Comparison of ENCODE assay signal across 39 mouse cellular contexts in the genomic region with DNA sequence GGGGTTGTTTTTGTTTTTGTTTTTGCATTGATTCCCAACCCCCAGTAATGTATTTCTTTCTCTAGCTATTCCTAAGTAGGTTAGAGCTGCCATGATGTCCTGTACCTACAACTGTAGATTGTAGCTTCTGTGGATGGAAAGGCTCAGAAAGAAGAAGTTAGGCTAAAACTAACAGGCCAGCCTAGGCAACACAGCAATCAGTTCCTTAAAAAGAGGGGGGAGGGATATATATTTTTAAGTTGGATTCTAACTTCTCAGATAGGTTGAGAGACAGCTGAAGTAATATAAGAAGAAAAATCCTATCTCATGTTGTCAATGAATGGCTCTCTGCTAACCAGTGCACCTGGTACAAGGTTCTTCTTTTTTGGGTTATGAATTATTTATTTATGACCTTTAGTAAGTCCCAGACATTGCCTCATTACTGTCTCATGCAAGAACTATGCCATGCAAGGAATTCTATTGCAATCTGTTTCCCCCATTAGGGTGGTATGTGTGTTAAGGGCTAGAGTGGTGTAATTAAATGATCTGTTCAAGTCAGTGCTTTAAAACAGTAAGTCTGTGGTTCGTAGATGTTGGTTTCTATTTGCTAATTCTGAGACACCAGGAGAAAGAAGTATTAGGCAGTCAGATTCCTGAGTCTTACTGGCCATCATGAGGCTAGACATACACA. TPM values are rescaled to one million over a fixed set of nuclear protein-coding genes. Genes with fewer than 3 reads are reported as not detected.
DNase-seq lines count a peak whose midpoint lies in the region; ATAC-seq and TF ChIP-seq lines count a peak whose summit lies in the region.
"Had no signal": no experiment of that assay in that cellular context is flagged by ENCODE, and none has a peak within 500 bp of the region (broad histone marks: within the 10 kb centered on the region; RNA-seq: fewer than 3 reads in every experiment).

No protein-coding gene starts in this region.

- no peak for TF ChIP-seq CTCF in MEL (IDR thresholded peaks at IDR 0.05 in 2 of 3, conservative IDR thresholded peaks at IDR 0.05 in 1 of 3; ENCODE audit: control insufficient read depth in 1 of 3, insufficient read depth in 1 of 3, low read depth in 2 of 3, low read length in 3 of 3, poor library complexity in 1 of 3, severe bottlenecking in 1 of 3)

- H3K27ac ChIP-seq in MEL (ENCODE audit: control insufficient read depth, low read depth, low read length) = no peak overlapping the region
- H3K27ac ChIP-seq: forebrain, embryonic 12.5 days; heart, embryonic 10.5 days; heart, embryonic 15.5 days; hindbrain, embryonic 12.5 days; kidney, embryonic 15.5 days; layer of hippocampus, adult 2 months; liver, embryonic 12.5 days; macrophage; midbrain, embryonic 10.5 days; midbrain, embryonic 15.5 days; neural tube, embryonic 12.5 days had no signal

- no peaks in the 10 kb centered on the region for H3K9me3 ChIP-seq in MEL (replicated peaks; ENCODE audit: insufficient read depth, low read length)
- H3K9me3 ChIP-seq: forebrain, embryonic 12.5 days; heart, embryonic 10.5 days; heart, embryonic 15.5 days; hindbrain, embryonic 12.5 days; kidney, embryonic 15.5 days; liver, embryonic 12.5 days; midbrain, embryonic 10.5 days; midbrain, embryonic 15.5 days; neural tube, embryonic 12.5 days had no signal

- H3K4me2 ChIP-seq in myocyte (ENCODE audit: low read depth) = peak overlapping the region; percentile 72
- H3K4me2 ChIP-seq: forebrain, embryonic 12.5 days; heart, embryonic 15.5 days; hindbrain, embryonic 12.5 days; kidney, embryonic 15.5 days; liver, embryonic 12.5 days; midbrain, embryonic 15.5 days; neural tube, embryonic 12.5 days had no signal

- H3K9ac ChIP-seq in MEL (ENCODE audit: control insufficient read depth, low read depth, low read length, poor library complexity, severe bottlenecking) = no peak overlapping the region
- H3K9ac ChIP-seq: forebrain, embryonic 12.5 days; forebrain, postnatal 0 days; heart, embryonic 15.5 days; hindbrain, embryonic 12.5 days; kidney, embryonic 15.5 days; liver, embryonic 12.5 days; liver, postnatal 0 days; midbrain, embryonic 15.5 days; neural tube, embryonic 12.5 days had no signal

- no peaks in the 10 kb centered on the region for H3K4me1 ChIP-seq in MEL (ENCODE audit: control insufficient read depth in 1 of 2, insufficient read depth in 2 of 2, low read length in 2 of 2)
- H3K4me1 ChIP-seq: forebrain, embryonic 12.5 days; heart, embryonic 15.5 days; hindbrain, embryonic 12.5 days; kidney, embryonic 15.5 days; liver, embryonic 12.5 days; midbrain, embryonic 10.5 days; midbrain, embryonic 15.5 days; neural tube, embryonic 12.5 days had no signal

- TF ChIP-seq EP300 in MEL (IDR thresholded peaks at IDR 0.05; ENCODE audit: low read depth in 1 of 2, low read length in 2 of 2) = no peak

- H3K27me3 ChIP-seq in MEL (ENCODE audit: control insufficient read depth in 1 of 2, insufficient read depth in 2 of 2, low read length in 2 of 2) (no peaks in the 10 kb centered on the region), myocyte (ENCODE audit: control insufficient read depth, insufficient read depth, insufficient read length) (no peaks in the 10 kb centered on the region)
- H3K27me3 ChIP-seq: forebrain, embryonic 12.5 days; heart, embryonic 15.5 days; hindbrain, embryonic 12.5 days; kidney, embryonic 15.5 days; liver, embryonic 12.5 days; midbrain, embryonic 15.5 days; neural tube, embryonic 12.5 days had no signal

- DNase-seq in A20 (ENCODE audit: low read depth, low spot score) (peak; percentile 33), MEL (ENCODE audit: low read depth, low spot score) (peak; percentile 39)
- no peak for DNase-seq in embryo, embryonic 11 days
- DNase-seq in layer of hippocampus, postnatal 36 days = no peak
- DNase-seq: adrenal gland, adult 8-10 months; cerebellum, adult 11 months; cerebellum, adult 9-11 months; forebrain, postnatal 0 days; kidney, postnatal 36 days; left cerebral cortex, postnatal 4 days; liver, postnatal 0 days; thymus, postnatal 4 days had no signal

- no peak overlapping the region for H3K4me3 ChIP-seq in MEL (ENCODE audit: control insufficient read depth in 1 of 2, insufficient read depth in 1 of 2, low read depth in 2 of 2, low read length in 2 of 2)
- H3K4me3 ChIP-seq in myocyte = no peak overlapping the region
- H3K4me3 ChIP-seq: erythroblast, embryonic 14.5 days; forebrain, embryonic 12.5 days; heart, embryonic 10.5 days; heart, embryonic 15.5 days; hindbrain, embryonic 12.5 days; kidney, embryonic 15.5 days; layer of hippocampus, adult 2 months; liver, embryonic 12.5 days; midbrain, embryonic 10.5 days; midbrain, embryonic 15.5 days; neural tube, embryonic 12.5 days had no signal

- TF ChIP-seq POLR2A in MEL (IDR thresholded peaks at IDR 0.05; ENCODE audit: control insufficient read depth in 1 of 2, insufficient read depth in 1 of 2, low read depth in 1 of 2, low read length in 2 of 2, poor library complexity in 1 of 2) (no peak), myocyte (IDR thresholded peaks at IDR 0.05; ENCODE audit: insufficient read length, low read depth) (no peak)

- no peak overlapping the region for H3ac ChIP-seq in myocyte (ENCODE audit: control insufficient read depth, insufficient read length)

- ATAC-seq in granulocyte monocyte progenitor cell, adult 5-6 weeks (replicated peaks; ENCODE audit: poor library complexity, severe bottlenecking) = peak; percentile 94
- ATAC-seq: activated CD4-positive, CD25-positive, alpha-beta regulatory T cell, adult 4 months; forebrain, postnatal 0 days; intestine, embryonic 16.5 days; liver, embryonic 12.5 days; liver, postnatal 0 days; midbrain, embryonic 15.5 days had no signal

- H3K36me3 ChIP-seq in MEL (ENCODE audit: control insufficient read depth in 1 of 2, insufficient read depth in 2 of 2, low read length in 2 of 2) (no peaks in the 10 kb centered on the region), myocyte (ENCODE audit: control insufficient read depth, insufficient read depth) (no peaks in the 10 kb centered on the region)
- H3K36me3 ChIP-seq: forebrain, embryonic 12.5 days; heart, embryonic 10.5 days; heart, embryonic 15.5 days; hindbrain, embryonic 12.5 days; kidney, embryonic 15.5 days; liver, embryonic 12.5 days; midbrain, embryonic 10.5 days; midbrain, embryonic 15.5 days; neural tube, embryonic 12.5 days had no signal

- H3K79me2 ChIP-seq in MEL (ENCODE audit: control insufficient read depth, insufficient read depth, low read length, poor library complexity) (no peaks in the 10 kb centered on the region), myocyte (ENCODE audit: control insufficient read depth, insufficient read depth) (no peaks in the 10 kb centered on the region)

- TF ChIP-seq RAD21 in MEL (IDR thresholded peaks at IDR 0.05; ENCODE audit: low read depth, low read length) = no peak

TF ChIP-seq in MEL, 35 proteins besides CTCF, POLR2A, EP300 and RAD21 (continues in another document):
- TF ChIP-seq MEF2A (IDR thresholded peaks at IDR 0.05; ENCODE audit: extremely low read depth, insufficient replicate concordance, low read depth, low read length, poor library complexity, severe bottlenecking) (no peak), TBP (IDR thresholded peaks at IDR 0.05; ENCODE audit: low read depth, low read length) (no peak), CHD2 (IDR thresholded peaks at IDR 0.05; ENCODE audit: low read length) (no peak)

TF ChIP-seq in myocyte, 11 proteins besides CTCF, POLR2A, EP300 and RAD21:
- no peak for TF ChIP-seq MYOG (IDR thresholded peaks at IDR 0.05; ENCODE audit: control insufficient read depth in 1 of 3, insufficient read depth in 1 of 3, insufficient read length in 2 of 3, low read depth in 2 of 3)
- peak; percentile 92 for TF ChIP-seq CEBPB (IDR thresholded peaks at IDR 0.05; ENCODE audit: insufficient read depth, poor library complexity, severe bottlenecking)

RNA-seq across cellular contexts. Expression of a gene that starts 18.5 kb away (rescaled TPM):
- total RNA-seq in MEL (2012; rRNA removed) = not detected in 2 replicates
- not detected for polyA plus RNA-seq in MEL (2012; ENCODE audit: insufficient read depth in 1 of 2, insufficient read length in 2 of 2, low read depth in 1 of 2, low replicate concordance in 2 of 2, missing spikeins in 1 of 2)
- total RNA-seq in granulocyte monocyte progenitor cell, adult 5-6 weeks (2014; fragmentation: Nextera tagmentation) = not detected in 2 replicates
- total RNA-seq in granulocyte monocyte progenitor cell, adult 5-6 weeks (2017) = not detected in 2 replicates
- 0.14 TPM for polyA plus RNA-seq in myocyte (2012; fragmentation: generic; extraction: Trizol)
- not detected for total RNA-seq in layer of hippocampus, postnatal 36 days (2021)
- total RNA-seq: adrenal gland, adult 8-10 months; adrenal gland, postnatal 4 days; forebrain, postnatal 0 days; gastrocnemius, postnatal 4 days; heart, postnatal 25 days; layer of hippocampus, adult 2 months; layer of hippocampus, postnatal 25 days; left cerebral cortex, postnatal 4 days had no signal
- polyA plus RNA-seq: activated CD4-positive, CD25-positive, alpha-beta regulatory T cell, adult 4 months; embryonic facial prominence, embryonic 14.5 days; erythroblast, embryonic 14.5 days; forebrain, embryonic 12.5 days; forebrain, postnatal 0 days; heart, embryonic 10.5 days; heart, embryonic 15.5 days; hindbrain, embryonic 12.5 days; intestine, embryonic 16.5 days; lung, embryonic 16.5 days; macrophage; midbrain, embryonic 15.5 days; neural tube, embryonic 12.5 days; stomach, embryonic 14.5 days; thymus, postnatal 0 days had no signal

RNA-seq across cellular contexts. Expression of a gene that starts 24.5 kb away (rescaled TPM):
- total RNA-seq in MEL (2012; rRNA removed) = 0.19 TPM in 1 of 2 replicates, not detected in the other
- polyA plus RNA-seq in MEL (2012; ENCODE audit: insufficient read depth in 1 of 2, insufficient read length in 2 of 2, low read depth in 1 of 2, low replicate concordance in 2 of 2, missing spikeins in 1 of 2) = under 1 TPM in 1 of 2 experiments, not detected in 1; 0.25 TPM
- not detected in 2 replicates for total RNA-seq in granulocyte monocyte progenitor cell, adult 5-6 weeks (2014; fragmentation: Nextera tagmentation)
- total RNA-seq in granulocyte monocyte progenitor cell, adult 5-6 weeks (2017) = not detected in 2 replicates
- 0.30 TPM for polyA plus RNA-seq in myocyte (2012; fragmentation: generic; extraction: Trizol)
- not detected for total RNA-seq in layer of hippocampus, postnatal 36 days (2021)
- total RNA-seq: adrenal gland, adult 8-10 months; adrenal gland, postnatal 4 days; forebrain, postnatal 0 days; gastrocnemius, adult 8-10 months; gastrocnemius, postnatal 4 days; heart, postnatal 25 days; layer of hippocampus, adult 2 months; layer of hippocampus, postnatal 25 days; left cerebral cortex, postnatal 4 days had no signal
- polyA plus RNA-seq: activated CD4-positive, CD25-positive, alpha-beta regulatory T cell, adult 4 months; embryonic facial prominence, embryonic 14.5 days; forebrain, embryonic 12.5 days; forebrain, postnatal 0 days; heart, embryonic 15.5 days; intestine, embryonic 16.5 days; limb, embryonic 14.5 days; lung, embryonic 16.5 days; macrophage; midbrain, embryonic 10.5 days; midbrain, embryonic 15.5 days; neural tube, embryonic 12.5 days; stomach, embryonic 14.5 days; testis, adult 2 months; thymus, postnatal 0 days had no signal

RNA-seq across cellular contexts. Expression of a gene that starts 30.2 kb away (rescaled TPM):
- total RNA-seq in MEL (2012; rRNA removed) = not detected in 2 replicates
- polyA plus RNA-seq in MEL (2012; ENCODE audit: insufficient read depth in 1 of 2, insufficient read length in 2 of 2, low read depth in 1 of 2, low replicate concordance in 2 of 2, missing spikeins in 1 of 2) (under 1 TPM in 1 of 2 experiments, not detected in 1; 0.18 TPM), myocyte (2012; fragmentation: generic; extraction: Trizol) (0.23 TPM)
- total RNA-seq in granulocyte monocyte progenitor cell, adult 5-6 weeks (2014; fragmentation: Nextera tagmentation) = not detected in 2 replicates
- total RNA-seq in granulocyte monocyte progenitor cell, adult 5-6 weeks (2017) = not detected in 2 replicates
- total RNA-seq in layer of hippocampus, postnatal 36 days (2021) = not detected
- total RNA-seq: adrenal gland, adult 8-10 months; adrenal gland, postnatal 4 days; forebrain, postnatal 0 days; gastrocnemius, adult 8-10 months; gastrocnemius, postnatal 4 days; heart, postnatal 25 days; layer of hippocampus, adult 2 months; layer of hippocampus, postnatal 25 days; left cerebral cortex, postnatal 4 days had no signal
- polyA plus RNA-seq: activated CD4-positive, CD25-positive, alpha-beta regulatory T cell, adult 4 months; erythroblast, embryonic 14.5 days; forebrain, embryonic 12.5 days; forebrain, postnatal 0 days; heart, embryonic 15.5 days; hindbrain, embryonic 12.5 days; intestine, embryonic 16.5 days; lung, embryonic 16.5 days; macrophage; midbrain, embryonic 10.5 days; midbrain, embryonic 15.5 days; stomach, embryonic 14.5 days; thymus, postnatal 0 days had no signal

RNA-seq across cellular contexts. Expression of a gene that starts 36.3 kb away (rescaled TPM):
- 0.08 TPM in 1 of 2 replicates, not detected in the other for total RNA-seq in MEL (2012; rRNA removed)
- polyA plus RNA-seq in MEL (2012; ENCODE audit: insufficient read depth in 1 of 2, insufficient read length in 2 of 2, low read depth in 1 of 2, low replicate concordance in 2 of 2, missing spikeins in 1 of 2) (not detected), myocyte (2012; fragmentation: generic; extraction: Trizol) (0.13 TPM)
- not detected in 2 replicates for total RNA-seq in granulocyte monocyte progenitor cell, adult 5-6 weeks (2014; fragmentation: Nextera tagmentation)
- total RNA-seq in granulocyte monocyte progenitor cell, adult 5-6 weeks (2017) = 0.47 TPM in 1 of 2 replicates, not detected in the other
- total RNA-seq in layer of hippocampus, postnatal 36 days (2021) = not detected
- total RNA-seq: adrenal gland, adult 8-10 months; forebrain, postnatal 0 days; gastrocnemius, postnatal 4 days; heart, postnatal 25 days; layer of hippocampus, adult 2 months; layer of hippocampus, postnatal 25 days; left cerebral cortex, postnatal 4 days had no signal
- polyA plus RNA-seq: activated CD4-positive, CD25-positive, alpha-beta regulatory T cell, adult 4 months; embryonic facial prominence, embryonic 14.5 days; erythroblast, embryonic 14.5 days; forebrain, embryonic 12.5 days; forebrain, postnatal 0 days; heart, embryonic 15.5 days; hindbrain, embryonic 12.5 days; intestine, embryonic 16.5 days; lung, embryonic 16.5 days; macrophage; midbrain, embryonic 15.5 days; stomach, embryonic 14.5 days; thymus, postnatal 0 days had no signal

RNA-seq across cellular contexts. Expression of a gene that starts 46.1 kb away (rescaled TPM):
- 0.19 and 0.26 TPM in 2 replicates for total RNA-seq in MEL (2012; rRNA removed)
- polyA plus RNA-seq in MEL (2012; ENCODE audit: insufficient read depth in 1 of 2, insufficient read length in 2 of 2, low read depth in 1 of 2, low replicate concordance in 2 of 2, missing spikeins in 1 of 2) = under 1 TPM in 1 of 2 experiments, not detected in 1; 0.25 TPM
- not detected in 2 replicates for total RNA-seq in granulocyte monocyte progenitor cell, adult 5-6 weeks (2014; fragmentation: Nextera tagmentation)
- not detected in 2 replicates for total RNA-seq in granulocyte monocyte progenitor cell, adult 5-6 weeks (2017)
- polyA plus RNA-seq in myocyte (2012; fragmentation: generic; extraction: Trizol) = 0.12 TPM
- total RNA-seq in layer of hippocampus, postnatal 36 days (2021) = not detected
- total RNA-seq: adrenal gland, adult 8-10 months; adrenal gland, postnatal 4 days; forebrain, postnatal 0 days; layer of hippocampus, adult 2 months; layer of hippocampus, postnatal 25 days; left cerebral cortex, postnatal 4 days had no signal
- polyA plus RNA-seq: activated CD4-positive, CD25-positive, alpha-beta regulatory T cell, adult 4 months; erythroblast, embryonic 14.5 days; forebrain, postnatal 0 days; macrophage; midbrain, embryonic 15.5 days; stomach, embryonic 14.5 days; thymus, postnatal 0 days had no signal

Comparison
In these comparisons a context has a peak if more than half of its experiments do, and no peak if none do; other contexts are left out.
1. DNase-seq: peak in A20 (single experiment) and MEL (single experiment); none in embryo, embryonic 11 days (single experiment) and layer of hippocampus, postnatal 36 days (0 of 2).